Mouse (Mus musculus): ENCODE results near the gene 2210016L21Rik. TPM values are rescaled to one million over a fixed set of nuclear protein-coding genes. Genes with fewer than 3 reads are reported as not detected.

The 2210016L21Rik gene
- polyA plus RNA-seq, 1 experiment = 20.6 TPM

DNA sequence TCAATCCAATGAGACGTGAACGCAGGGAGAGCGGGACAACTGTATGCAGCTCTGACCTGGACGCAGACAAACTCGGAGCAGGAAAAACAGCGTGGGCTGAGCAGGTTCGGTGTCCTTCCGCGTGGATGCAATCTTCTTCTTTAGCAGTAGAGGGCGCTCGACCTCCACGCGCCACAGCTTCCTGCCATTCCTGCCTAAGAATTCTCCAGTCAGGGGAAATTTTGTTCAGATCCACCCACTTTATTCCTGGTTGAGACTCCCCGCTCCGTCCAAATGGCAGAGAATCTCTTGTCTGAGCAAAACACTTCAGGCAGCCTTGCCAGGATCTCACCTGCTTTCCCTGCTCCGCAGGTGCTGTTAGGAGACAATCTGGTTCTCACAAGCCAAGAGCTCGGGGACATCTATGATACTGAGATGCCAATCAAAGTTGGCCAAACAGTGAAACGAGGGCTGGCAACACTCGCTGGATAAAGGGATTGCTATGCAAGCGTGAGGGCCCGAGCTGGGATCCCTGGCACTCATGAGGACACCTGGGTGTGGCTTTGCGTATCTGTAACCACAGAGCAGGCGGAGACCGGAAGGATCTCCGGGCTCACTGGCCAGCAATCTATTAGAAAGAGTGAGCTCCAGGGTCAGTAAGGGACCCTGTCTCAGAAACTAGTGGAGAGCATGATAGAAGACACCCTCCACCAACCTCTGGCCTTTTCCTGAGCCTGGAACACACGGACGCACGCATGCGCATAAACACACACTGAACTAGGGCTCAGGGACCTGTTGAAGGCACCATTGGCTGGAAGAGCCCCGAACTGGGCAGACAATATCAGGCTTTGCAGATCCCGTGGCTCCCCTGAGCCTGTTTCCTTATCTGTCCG, 37.5 kb downstream of the 2210016L21Rik start:
- Histone ChIP-seq H3K36me3 (ENCODE audit: control insufficient read depth, insufficient read depth) (no peaks in the 10 kb centered on the region), H3K4me3 (ENCODE audit: insufficient read depth, poor library complexity, severe bottlenecking) (no peak overlapping the region)

DNA sequence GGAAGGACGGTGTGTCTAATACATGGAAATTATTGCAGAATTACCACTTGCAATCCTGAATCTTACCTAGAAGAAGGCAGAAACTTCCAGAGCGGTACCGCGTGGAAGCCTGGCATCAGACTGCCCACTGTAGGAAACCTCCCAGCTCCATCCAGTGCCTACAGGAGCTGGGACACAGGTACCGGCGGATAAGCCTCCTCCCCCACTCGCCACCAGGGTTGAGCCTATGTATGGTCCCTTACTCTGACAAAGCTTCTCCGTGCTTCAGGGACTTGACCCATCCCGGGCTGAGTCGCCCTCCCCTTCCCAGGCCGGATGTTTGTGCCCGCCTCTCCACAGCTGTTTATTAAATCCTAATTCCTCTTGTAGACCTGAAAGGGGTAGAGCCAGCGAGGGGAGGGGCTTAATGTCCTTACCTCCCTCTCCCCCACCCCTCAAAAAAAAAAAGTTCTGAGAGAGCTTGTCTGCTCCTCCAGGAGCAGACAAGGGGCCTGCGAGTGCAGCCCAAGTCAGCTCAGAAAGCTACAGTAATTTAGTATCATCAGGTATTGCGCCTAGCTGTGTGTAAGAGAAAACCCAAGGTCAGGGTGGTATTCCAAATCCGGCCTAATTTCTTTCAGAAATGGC, 38.3 kb downstream of the 2210016L21Rik start:
- Histone ChIP-seq H3K79me3 (ENCODE audit: low read depth) (no peaks in the 10 kb centered on the region), H3K4me3 (ENCODE audit: insufficient read depth, poor library complexity, severe bottlenecking) (no peak overlapping the region), H3K79me2 (ENCODE audit: control insufficient read depth, insufficient read depth) (no peaks in the 10 kb centered on the region), H3K27me3 (ENCODE audit: control insufficient read depth, insufficient read depth, insufficient read length) (no peaks in the 10 kb centered on the region), H3ac (ENCODE audit: control insufficient read depth, insufficient read length, low read depth) (no peak overlapping the region), H3K36me3 (ENCODE audit: control insufficient read depth, insufficient read depth) (no peaks in the 10 kb centered on the region)
- TF ChIP-seq FOSL1 (IDR thresholded peaks at IDR 0.05; ENCODE audit: insufficient read depth, low read length, poor library complexity, severe bottlenecking) (no peak), CEBPB (IDR thresholded peaks at IDR 0.05; ENCODE audit: low read depth) (no peak), MYOD1 (IDR thresholded peaks at IDR 0.05; ENCODE audit: control insufficient read depth, insufficient read length, low read depth) (no peak), MYOG (IDR thresholded peaks at IDR 0.05; ENCODE audit: control insufficient read depth, extremely low read depth, insufficient read length) (no peak), USF1 (IDR thresholded peaks at IDR 0.05; ENCODE audit: low read depth) (no peak), MAX (IDR thresholded peaks at IDR 0.05) (no peak)

More for the DNA sequence above, 37.5 kb downstream of the 2210016L21Rik start:
- peak overlapping the region; percentile 61 for H3ac ChIP-seq (ENCODE audit: control insufficient read depth, insufficient read length, low read depth)
- no peaks in the 10 kb centered on the region for H3K79me3 ChIP-seq (ENCODE audit: low read depth)
- TF ChIP-seq MAX (IDR thresholded peaks at IDR 0.05) (no peak), CTCF (IDR thresholded peaks at IDR 0.05; ENCODE audit: control insufficient read depth, insufficient read depth, insufficient read length) (peak; percentile 93), MYOG (IDR thresholded peaks at IDR 0.05; ENCODE audit: control insufficient read depth, extremely low read depth, insufficient read length) (no peak)
- H3K79me2 ChIP-seq (ENCODE audit: control insufficient read depth, insufficient read depth) = no peaks in the 10 kb centered on the region
- H3K27me3 ChIP-seq (ENCODE audit: control insufficient read depth, insufficient read depth, insufficient read length) = no peaks in the 10 kb centered on the region

DNA sequence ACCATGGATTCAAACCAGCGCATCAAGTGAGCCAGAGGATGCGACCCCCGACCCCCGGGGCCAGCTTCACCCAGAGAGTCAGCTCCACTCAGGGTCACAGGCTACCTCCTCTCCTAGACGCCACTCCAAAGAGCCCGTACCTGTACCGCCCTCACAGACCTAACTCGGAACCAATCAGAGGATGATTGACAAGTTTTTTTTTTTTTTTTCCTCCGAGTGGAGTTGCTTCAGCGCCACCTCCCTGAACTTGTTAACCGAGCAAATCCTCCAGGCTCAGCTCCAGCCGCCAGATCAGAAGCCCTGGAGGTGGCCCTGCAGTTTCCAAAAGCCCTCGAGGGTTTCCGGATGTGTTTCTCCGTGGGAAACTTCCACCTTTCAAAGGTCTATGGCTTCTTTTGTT, 40.0 kb downstream of the 2210016L21Rik start:
- H3K36me3 ChIP-seq (ENCODE audit: control insufficient read depth, insufficient read depth) = no peaks in the 10 kb centered on the region
- H3ac ChIP-seq (ENCODE audit: control insufficient read depth, insufficient read length, low read depth) = no peak overlapping the region
- H3K4me3 ChIP-seq (ENCODE audit: insufficient read depth, poor library complexity, severe bottlenecking) = no peak overlapping the region
- no peaks in the 10 kb centered on the region for H3K27me3 ChIP-seq (ENCODE audit: control insufficient read depth, insufficient read depth, insufficient read length)
- TF ChIP-seq USF1 (IDR thresholded peaks at IDR 0.05; ENCODE audit: low read depth) (no peak), CTCF (IDR thresholded peaks at IDR 0.05; ENCODE audit: control insufficient read depth, insufficient read depth, insufficient read length) (no peak), FOSL1 (IDR thresholded peaks at IDR 0.05; ENCODE audit: insufficient read depth, low read length, poor library complexity, severe bottlenecking) (no peak), MYOD1 (IDR thresholded peaks at IDR 0.05; ENCODE audit: control insufficient read depth, insufficient read length, low read depth) (no peak), MYOG (IDR thresholded peaks at IDR 0.05; ENCODE audit: control insufficient read depth, extremely low read depth, insufficient read length) (no peak), CEBPB (IDR thresholded peaks at IDR 0.05; ENCODE audit: low read depth) (no peak), MAX (IDR thresholded peaks at IDR 0.05) (no peak)
- no peaks in the 10 kb centered on the region for H3K79me2 ChIP-seq (ENCODE audit: control insufficient read depth, insufficient read depth)
- H3K79me3 ChIP-seq (ENCODE audit: low read depth) = no peaks in the 10 kb centered on the region

DNA sequence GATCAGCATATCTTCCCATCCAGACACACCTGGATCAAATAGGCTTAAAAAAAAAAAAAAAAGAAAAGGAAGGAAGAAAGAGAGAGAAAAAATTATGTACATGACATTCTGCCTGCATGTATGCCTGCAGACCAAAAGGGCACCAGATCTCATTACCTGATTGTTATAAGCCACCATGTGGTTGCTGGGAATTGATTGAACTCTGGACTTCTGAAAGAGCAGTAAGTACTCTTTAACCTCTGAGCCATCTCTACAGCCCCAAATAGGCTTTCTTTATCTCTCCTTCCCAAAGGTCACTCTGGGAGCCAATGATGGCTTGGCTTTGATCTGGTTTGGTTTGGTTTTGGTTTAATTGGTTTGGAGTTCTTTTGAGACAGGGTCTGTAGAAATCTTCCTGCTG, 43.1 kb downstream of the 2210016L21Rik start:
- Histone ChIP-seq H3K36me3 (ENCODE audit: control insufficient read depth, insufficient read depth) (no peaks in the 10 kb centered on the region), H3K4me3 (ENCODE audit: insufficient read depth, poor library complexity, severe bottlenecking) (no peak overlapping the region), H3ac (ENCODE audit: control insufficient read depth, insufficient read length, low read depth) (no peak overlapping the region), H3K27me3 (ENCODE audit: control insufficient read depth, insufficient read depth, insufficient read length) (no peaks in the 10 kb centered on the region), H3K79me2 (ENCODE audit: control insufficient read depth, insufficient read depth) (no peaks in the 10 kb centered on the region), H3K79me3 (ENCODE audit: low read depth) (no peaks in the 10 kb centered on the region)
- TF ChIP-seq MYOG (IDR thresholded peaks at IDR 0.05; ENCODE audit: control insufficient read depth, extremely low read depth, insufficient read length) (no peak), MAX (IDR thresholded peaks at IDR 0.05) (no peak), CTCF (IDR thresholded peaks at IDR 0.05; ENCODE audit: control insufficient read depth, insufficient read depth, insufficient read length) (no peak), USF1 (IDR thresholded peaks at IDR 0.05; ENCODE audit: low read depth) (no peak), CEBPB (IDR thresholded peaks at IDR 0.05; ENCODE audit: low read depth) (no peak), FOSL1 (IDR thresholded peaks at IDR 0.05; ENCODE audit: insufficient read depth, low read length, poor library complexity, severe bottlenecking) (no peak), MYOD1 (IDR thresholded peaks at IDR 0.05; ENCODE audit: control insufficient read depth, insufficient read length, low read depth) (no peak)

DNA sequence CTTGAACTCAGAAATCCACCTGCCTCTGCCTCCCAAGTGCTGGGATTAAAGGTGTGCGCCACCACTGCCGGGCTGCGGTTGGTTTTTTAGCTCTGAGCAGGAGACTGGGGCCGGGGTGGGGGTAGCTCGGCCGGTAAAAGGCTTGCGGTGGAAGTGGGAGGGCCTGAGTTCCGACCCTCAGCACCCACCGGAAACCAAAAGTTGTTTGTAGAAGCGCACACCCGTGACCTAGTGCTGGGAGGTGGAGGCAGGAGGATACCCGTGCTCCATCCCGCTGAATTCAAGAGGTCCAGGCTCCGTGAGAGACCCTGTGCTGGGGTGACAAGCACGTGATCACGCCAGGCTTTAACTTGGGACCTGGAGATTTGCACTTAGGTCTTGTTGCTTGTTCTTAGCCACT, 54.5 kb downstream of the 2210016L21Rik start:
- Histone ChIP-seq H3K4me3 (ENCODE audit: insufficient read depth, poor library complexity, severe bottlenecking) (no peak overlapping the region), H3K36me3 (ENCODE audit: control insufficient read depth, insufficient read depth) (no peaks in the 10 kb centered on the region), H3K27me3 (ENCODE audit: control insufficient read depth, insufficient read depth, insufficient read length) (peaks cover 8% of the 10 kb centered on the region), H3ac (ENCODE audit: control insufficient read depth, insufficient read length, low read depth) (no peak overlapping the region), H3K79me2 (ENCODE audit: control insufficient read depth, insufficient read depth) (no peaks in the 10 kb centered on the region), H3K79me3 (ENCODE audit: low read depth) (no peaks in the 10 kb centered on the region)
- TF ChIP-seq MYOG (IDR thresholded peaks at IDR 0.05; ENCODE audit: control insufficient read depth, extremely low read depth, insufficient read length) (no peak), FOSL1 (IDR thresholded peaks at IDR 0.05; ENCODE audit: insufficient read depth, low read length, poor library complexity, severe bottlenecking) (no peak), CTCF (IDR thresholded peaks at IDR 0.05; ENCODE audit: control insufficient read depth, insufficient read depth, insufficient read length) (no peak), MAX (IDR thresholded peaks at IDR 0.05) (no peak), MYOD1 (IDR thresholded peaks at IDR 0.05; ENCODE audit: control insufficient read depth, insufficient read length, low read depth) (no peak), USF1 (IDR thresholded peaks at IDR 0.05; ENCODE audit: low read depth) (no peak), CEBPB (IDR thresholded peaks at IDR 0.05; ENCODE audit: low read depth) (no peak)

Measured in C2C12 (cell line).